Mouse (Mus musculus) liver, adult 2 months (tissue): ENCODE results near the gene Phldb2.

ENCODE experiments used
- CTCF ChIP-seq: fragments of 200-500 bp; IDR thresholded peaks from 2 replicates; pipeline ENCODE4 v1.5.1; 2011; ENCODE audit warnings: low read depth, low read length, control low read depth
- POLR2A ChIP-seq: fragments of 200-500 bp; IDR thresholded peaks from 2 replicates; pipeline ENCODE4 v1.6.1; 2011; ENCODE audit warnings: low read length, control low read depth; ENCODE audit not compliant: insufficient read depth; ENCODE audit errors: extremely low read depth

GRCm38 (mm10) chr16:45761425-45761824, 192.0 kb downstream of the Phldb2 start:
- TF ChIP-seq POLR2A (no peak), CTCF (no peak)
